Mouse (Mus musculus) neural tube, embryonic 11.5 days (tissue): Measurements from ENCODE around the gene Wdpcp. TPM values are rescaled to one million over a fixed set of nuclear protein-coding genes. Genes with fewer than 3 reads are reported as not detected.
A peak's percentile ranks its signal among the peaks of the same experiment; 100 is the strongest.

Experiments
- ATAC-seq: fragments of 200-750 bp; cut with Nextera tagmentation; 2 replicates; pipeline ENCODE4 v1.8.0; 2017; ENCODE audit warnings: moderate number of reproducible peaks, mild to moderate bottlenecking, moderate TSS enrichment, moderate library complexity; ENCODE audit not compliant: insufficient read depth, low FRiP score, low TSS enrichment
- DNase-seq: peaks from one replicate; pipeline ENCODE4 v3.0.0-alpha.2; 2015; ENCODE audit warnings: low spot score
- H3K27ac ChIP-seq: fragments of 300-500 bp; sonication (generic); 2 replicates; pipeline ENCODE4 v1.5.1; 2014; ENCODE audit warnings: low read depth, mild to moderate bottlenecking, low read length
- H3K27me3 ChIP-seq: fragments of 300-500 bp; sonication (generic); 2 replicates; pipeline ENCODE4 v1.6.1; 2014; ENCODE audit warnings: mild to moderate bottlenecking, low read length, mixed read lengths; ENCODE audit not compliant: control insufficient read depth, insufficient read depth
- H3K36me3 ChIP-seq: fragments of 300-500 bp; sonication (generic); 2 replicates; pipeline ENCODE4 v1.6.1; 2014; ENCODE audit warnings: mild to moderate bottlenecking, low read length, moderate library complexity, mixed read lengths; ENCODE audit not compliant: control insufficient read depth, insufficient read depth
- H3K4me1 ChIP-seq: fragments of 300-500 bp; sonication (generic); 2 replicates; pipeline ENCODE4 v1.6.1; 2014; ENCODE audit warnings: low read length, mixed read lengths; ENCODE audit not compliant: control insufficient read depth, insufficient read depth
- H3K4me2 ChIP-seq: fragments of 300-500 bp; sonication (generic); 2 replicates; pipeline ENCODE4 v1.6.1; 2014; ENCODE audit warnings: low read depth, mild to moderate bottlenecking, moderate library complexity
- H3K4me3 ChIP-seq: fragments of 300-500 bp; sonication (generic); 2 replicates; pipeline ENCODE4 v1.5.1; 2014; ENCODE audit warnings: low read depth, low read length
- H3K9ac ChIP-seq: fragments of 300-500 bp; sonication (generic); 2 replicates; pipeline ENCODE4 v1.6.1; 2014; ENCODE audit warnings: mild to moderate bottlenecking, low read length
- H3K9me3 ChIP-seq: fragments of 300-500 bp; sonication (generic); 2 replicates; pipeline ENCODE4 v1.6.1; 2016; ENCODE audit warnings: low read length; ENCODE audit not compliant: control insufficient read depth
- WGBS: fragments of 180-500 bp; shearing (Covaris S2); extraction: QIAGEN DNeasy Blood & Tissue Kit; methylation state at CpG from one replicate; pipeline ENCODE4 v1.1.7; 2014; 5-methylcytosine and 5-hydroxymethylcytosine counted together
- polyA plus RNA-seq: library from polyadenylated mRNA; unstranded; fragments of >200 nt; fragmentation: Nextera tagmentation; extraction: Ambion mirVana; gene quantifications from 2 replicates; pipeline ENCODE4 v1.2.1, GENCODE M21; 2014

The Wdpcp gene
- polyA plus RNA-seq, 1 experiment from 2014 or later = 8.8 TPM

GRCm38 (mm10) chr11:21729961-21730360 lies 157.9 kb downstream of the Wdpcp start:
- no peak for DNase-seq
- no peaks in the 10 kb centered on the region for H3K4me1 ChIP-seq
- ATAC-seq = no peak
- no peak overlapping the region for H3K4me3 ChIP-seq
- no peak overlapping the region for H3K9ac ChIP-seq
- no peak overlapping the region for H3K27ac ChIP-seq
- 89% methylated on average over 6 of the region's 6 CpGs for WGBS
- no peaks in the 10 kb centered on the region for H3K36me3 ChIP-seq
- H3K9me3 ChIP-seq = no peaks in the 10 kb centered on the region
- H3K27me3 ChIP-seq = no peaks in the 10 kb centered on the region
- H3K4me2 ChIP-seq = no peak overlapping the region

DNA sequence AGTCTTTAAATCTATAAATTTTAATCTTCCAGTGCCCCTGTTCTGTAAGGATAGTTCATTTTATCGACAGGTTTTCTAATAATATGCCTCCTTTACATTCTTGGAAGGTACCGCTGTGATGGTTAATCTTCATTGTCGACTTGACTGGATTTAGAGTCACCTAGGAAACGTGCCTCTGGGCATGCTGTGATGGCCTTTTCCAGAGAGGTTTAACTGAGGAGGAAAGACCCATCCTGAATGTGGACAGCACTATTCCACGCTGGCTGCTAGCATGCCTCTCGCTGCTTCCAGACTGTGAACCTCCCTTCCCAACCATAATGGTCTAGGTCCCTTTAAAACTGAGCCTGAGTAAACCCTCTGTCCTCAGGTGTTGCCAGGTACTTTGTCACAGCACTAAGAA lies 163.2 kb downstream of the Wdpcp start:
- Histone ChIP-seq H3K36me3 (no peaks in the 10 kb centered on the region), H3K4me1 (no peaks in the 10 kb centered on the region), H3K27ac (no peak overlapping the region), H3K27me3 (no peaks in the 10 kb centered on the region), H3K9me3 (no peaks in the 10 kb centered on the region), H3K4me3 (no peak overlapping the region), H3K4me2 (no peak overlapping the region), H3K9ac (no peak overlapping the region)
- DNase-seq (no peak), ATAC-seq (no peak)
- WGBS = 67% methylated on average over 6 of the region's 6 CpGs

- Histone ChIP-seq H3K27ac (no peak overlapping the region), H3K4me3 (no peak overlapping the region), H3K9me3 (no peaks in the 10 kb centered on the region), H3K36me3 (no peaks in the 10 kb centered on the region), H3K27me3 (no peaks in the 10 kb centered on the region), H3K4me2 (no peak overlapping the region), H3K4me1 (no peaks in the 10 kb centered on the region), H3K9ac (no peak overlapping the region)
- 60% methylated on average over 4 of the region's 4 CpGs for WGBS
- ATAC-seq (no peak), DNase-seq (no peak)
Observed at GRCm38 (mm10) chr11:21749487-21749886, 177.5 kb downstream of the Wdpcp start.

- Histone ChIP-seq H3K27ac (no peak overlapping the region), H3K9me3 (no peaks in the 10 kb centered on the region), H3K4me1 (no peaks in the 10 kb centered on the region), H3K4me2 (no peak overlapping the region), H3K36me3 (no peaks in the 10 kb centered on the region), H3K9ac (no peak overlapping the region), H3K4me3 (no peak overlapping the region), H3K27me3 (no peaks in the 10 kb centered on the region)
- ATAC-seq = no peak
- WGBS = 94% methylated on average over 4 of the region's 4 CpGs
- DNase-seq = no peak
Observed at GRCm38 (mm10) chr11:21763201-21763600, 191.2 kb downstream of the Wdpcp start.

GRCm38 (mm10) chr11:21788831-21789230 lies 216.8 kb downstream of the Wdpcp start:
- Histone ChIP-seq H3K9ac (no peak overlapping the region), H3K4me1 (no peaks in the 10 kb centered on the region), H3K36me3 (no peaks in the 10 kb centered on the region), H3K9me3 (no peaks in the 10 kb centered on the region), H3K4me2 (no peak overlapping the region), H3K27ac (no peak overlapping the region), H3K27me3 (no peaks in the 10 kb centered on the region), H3K4me3 (no peak overlapping the region)
- DNase-seq (no peak), ATAC-seq (no peak)
- 97% methylated on average over 3 of the region's 3 CpGs for WGBS

DNA sequence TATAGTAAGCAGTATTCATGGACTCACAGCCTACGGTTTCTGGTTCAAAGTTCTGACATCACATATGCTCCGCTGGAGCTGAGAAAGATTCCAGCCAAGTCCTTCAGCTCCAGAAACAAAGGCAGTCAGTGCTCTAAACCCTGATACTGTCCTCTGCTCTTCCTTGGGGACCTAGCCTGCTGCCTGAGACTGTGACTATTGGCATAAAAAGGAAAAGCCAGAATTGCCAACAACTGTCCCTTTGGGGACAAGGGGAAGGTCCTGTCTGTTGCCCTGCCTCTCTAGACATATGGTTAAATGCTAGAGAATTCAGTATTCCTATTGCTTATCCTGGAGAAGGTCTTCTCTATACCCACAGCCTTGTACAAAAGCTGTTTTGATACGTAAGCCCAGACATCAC lies 252.9 kb downstream of the Wdpcp start:
- Histone ChIP-seq H3K9me3 (no peaks in the 10 kb centered on the region), H3K9ac (no peak overlapping the region), H3K4me1 (no peaks in the 10 kb centered on the region), H3K36me3 (no peaks in the 10 kb centered on the region), H3K4me2 (no peak overlapping the region), H3K27me3 (no peaks in the 10 kb centered on the region), H3K27ac (no peak overlapping the region), H3K4me3 (no peak overlapping the region)
- ATAC-seq (no peak), DNase-seq (no peak)
- WGBS = 96% methylated on average over 3 of the region's 3 CpGs

- no peaks in the 10 kb centered on the region for H3K36me3 ChIP-seq
- H3K4me2 ChIP-seq = no peak overlapping the region
- DNase-seq = no peak
- no peaks in the 10 kb centered on the region for H3K9me3 ChIP-seq
- H3K4me3 ChIP-seq = no peak overlapping the region
- no peak for ATAC-seq
- no peak overlapping the region for H3K9ac ChIP-seq
- no peaks in the 10 kb centered on the region for H3K4me1 ChIP-seq
- H3K27ac ChIP-seq = no peak overlapping the region
- H3K27me3 ChIP-seq = no peaks in the 10 kb centered on the region
- WGBS = 86% methylated on average over 1 of the region's 1 CpGs
Observed at GRCm38 (mm10) chr11:21826521-21826920, 254.5 kb downstream of the Wdpcp start.

DNA sequence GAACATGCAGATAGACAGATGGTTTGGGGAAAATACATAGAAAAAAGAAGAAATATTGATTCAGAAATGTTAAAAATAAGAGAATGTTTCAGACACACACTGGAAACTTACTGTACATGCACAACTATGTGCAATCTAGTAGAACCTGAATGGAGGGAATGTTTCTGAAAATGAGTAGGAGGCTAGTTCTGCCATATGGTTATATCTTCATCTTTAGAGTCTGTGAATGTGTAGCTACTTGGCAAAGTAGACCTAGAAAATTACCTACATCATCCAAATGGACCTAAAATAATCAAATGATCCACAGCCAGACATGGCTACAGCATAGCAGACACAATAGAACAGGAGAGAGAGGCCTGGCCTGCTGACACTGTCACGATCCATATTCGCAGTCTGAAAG lies 275.0 kb downstream of the Wdpcp start:
- no peak overlapping the region for H3K4me3 ChIP-seq
- H3K4me2 ChIP-seq = no peak overlapping the region
- ATAC-seq (no peak), DNase-seq (no peak)
- no peaks in the 10 kb centered on the region for H3K9me3 ChIP-seq
- 91% methylated on average over 2 of the region's 2 CpGs for WGBS
- H3K4me1 ChIP-seq = no peaks in the 10 kb centered on the region
- H3K36me3 ChIP-seq = no peaks in the 10 kb centered on the region
- H3K9ac ChIP-seq = no peak overlapping the region
- no peaks in the 10 kb centered on the region for H3K27me3 ChIP-seq
- H3K27ac ChIP-seq = no peak overlapping the region

- H3K9ac ChIP-seq = no peak overlapping the region; the same call in 1 of the 2 replicates
- DNase-seq = peak; percentile 55
Observed at GRCm38 (mm10) chr11:21864000-21864399, 292.0 kb downstream of the Wdpcp start.

More at GRCm38 (mm10) chr11:21864000-21864399, 292.0 kb downstream of the Wdpcp start:
- Histone ChIP-seq H3K27ac (no peak overlapping the region), H3K4me1 (peaks cover 4% of the 10 kb centered on the region; the same call in 1 of the 2 replicates), H3K36me3 (no peaks in the 10 kb centered on the region), H3K4me2 (no peak overlapping the region), H3K9me3 (no peaks in the 10 kb centered on the region), H3K4me3 (no peak overlapping the region), H3K27me3 (no peaks in the 10 kb centered on the region)
- 43% methylated on average over 6 of the region's 6 CpGs for WGBS
- peak; percentile 48 for ATAC-seq
